Mouse (Mus musculus) gonadal fat pad, adult 2 months (tissue): ENCODE results near the gene Khdc1c. TPM values are rescaled to one million over a fixed set of nuclear protein-coding genes. Genes with fewer than 3 reads are reported as not detected.
"Not testable (repeated sequence)": the region's sequence is repeated elsewhere in the genome, so short reads cannot be mapped to it uniquely, and the experiment has no call there.

Source experiments
- DNase-seq: peaks from one replicate; pipeline ENCODE4 v3.0.0-alpha.2; 2012; ENCODE audit warnings: low read depth
- polyA plus RNA-seq: library from polyadenylated mRNA; depleted of rRNA; stranded (reverse); fragments of >200 nt; gene quantifications from 2 replicates; pipeline ENCODE4 v1.2.3, GENCODE M21; 2012; rRNA removed

Khdc1c gene
- polyA plus RNA-seq = 0.89 TPM in 1 of 2 replicates, not detected in the other

- DNase-seq = not testable (repeated sequence)
These were observed at the start of gene Khdc1c for GRCm38 (mm10) chr1:21368031-21368430. Khdc1c (plus strand) TSS chr1:21368331.

- DNase-seq = not testable (repeated sequence)
These were observed 47.9 kb upstream of the Khdc1c start for GRCm38 (mm10) chr1:21320271-21320670.

GRCm38 (mm10) chr1:21321656-21322055 lies 46.5 kb upstream of the Khdc1c start:
- no peak for DNase-seq

- DNase-seq = no peak
These were observed 44.0 kb upstream of the Khdc1c start for GRCm38 (mm10) chr1:21323996-21324574.

GRCm38 (mm10) chr1:21324633-21325032 lies 43.5 kb upstream of the Khdc1c start:
- DNase-seq = no peak

- no peak for DNase-seq
These were observed 41.4 kb upstream of the Khdc1c start for GRCm38 (mm10) chr1:21326733-21327132.

GRCm38 (mm10) chr1:21331161-21331560 lies 37.0 kb upstream of the Khdc1c start:
- DNase-seq = not testable (repeated sequence)

GRCm38 (mm10) chr1:21333222-21333973 lies 34.7 kb upstream of the Khdc1c start:
- no peak for DNase-seq

GRCm38 (mm10) chr1:21335836-21336235 lies 32.3 kb upstream of the Khdc1c start:
- DNase-seq = no peak

GRCm38 (mm10) chr1:21340745-21341144 lies 27.4 kb upstream of the Khdc1c start:
- peak; percentile 66 for DNase-seq

- no peak for DNase-seq
These were observed 23.9 kb upstream of the Khdc1c start for GRCm38 (mm10) chr1:21344253-21344652.

GRCm38 (mm10) chr1:21344752-21345151 lies 23.4 kb upstream of the Khdc1c start:
- not testable (repeated sequence) for DNase-seq

GRCm38 (mm10) chr1:21349341-21349740 lies 18.8 kb upstream of the Khdc1c start, which contains the start of gene Khdc1a:
Khdc1a (plus strand) TSS chr1:21349641.
- no peak for DNase-seq

- no peak for DNase-seq
These were observed 15.1 kb downstream of the Khdc1c start, which contains the start of gene Khdc1b for GRCm38 (mm10) chr1:21383256-21383655. Khdc1b (plus strand) TSS chr1:21383556.

GRCm38 (mm10) chr1:21391138-21391671 lies 23.1 kb downstream of the Khdc1c start:
- no peak for DNase-seq

- no peak for DNase-seq
These were observed 34.7 kb downstream of the Khdc1c start for GRCm38 (mm10) chr1:21402804-21403203.

- DNase-seq = no peak
These were observed 39.1 kb downstream of the Khdc1c start for GRCm38 (mm10) chr1:21407266-21407665.

GRCm38 (mm10) chr1:21411331-21412196 lies 43.4 kb downstream of the Khdc1c start:
- no peak for DNase-seq

GRCm38 (mm10) chr1:21412197-21412555 lies 44.0 kb downstream of the Khdc1c start:
- no peak for DNase-seq

- no peak for DNase-seq
These were observed 51.2 kb downstream of the Khdc1c start for GRCm38 (mm10) chr1:21419370-21419769.
